Mouse (Mus musculus): ENCODE results near the gene Ramp2. TPM values are rescaled to one million over a fixed set of nuclear protein-coding genes. Genes with fewer than 3 reads are reported as not detected.

Gene Ramp2
- polyA plus RNA-seq, 1 experiment from 2014 or later: 232 TPM

- no peaks in the 10 kb centered on the region for H3K9me3 ChIP-seq (replicated peaks)
- H3K27me3 ChIP-seq: no peaks in the 10 kb centered on the region
- peaks cover 51% of the 10 kb centered on the region for H3K4me1 ChIP-seq
- H3K27ac ChIP-seq: peak within 1 kb of the TSS; percentile 91
- WGBS: under 1% methylated on average over 56 of the region's 56 CpGs
- peak; percentile 92 for ATAC-seq (replicated peaks; ENCODE audit: low FRiP score)
- peak within 1 kb of the TSS; percentile 89 for H3K9ac ChIP-seq
- H3K4me3 ChIP-seq (replicated peaks): peak within 1 kb of the TSS; percentile 93
- peak within 1 kb of the TSS; percentile 83 for H3K4me2 ChIP-seq
- peaks cover 3% of the 10 kb centered on the region; the same call in 1 of the 2 replicates for H3K36me3 ChIP-seq
These were observed 19.6 kb upstream of the Ramp2 start, which contains the start of gene Ezh1 for GRCm38 (mm10) chr11:101226065-101226701. Ezh1 (minus strand) TSS chr11:101226463.

- WGBS: 31% methylated on average over 8 of the region's 8 CpGs
- Histone ChIP-seq H3K4me1 (peaks cover 70% of the 10 kb centered on the region), H3K27ac (peak overlapping the region; percentile 99), H3K9ac (no peak overlapping the region), H3K36me3 (no peaks in the 10 kb centered on the region), H3K9me3 (replicated peaks) (no peaks in the 10 kb centered on the region), H3K27me3 (no peaks in the 10 kb centered on the region), H3K4me2 (peak overlapping the region; percentile 56), H3K4me3 (replicated peaks) (no peak overlapping the region)
- no peak for ATAC-seq (replicated peaks; ENCODE audit: low FRiP score)
These were observed 16.4 kb upstream of the Ramp2 start for GRCm38 (mm10) chr11:101229361-101229900.

- Histone ChIP-seq H3K4me3 (replicated peaks) (no peak overlapping the region), H3K4me1 (peaks cover 65% of the 10 kb centered on the region), H3K9ac (no peak overlapping the region), H3K27me3 (no peaks in the 10 kb centered on the region), H3K9me3 (replicated peaks) (no peaks in the 10 kb centered on the region), H3K4me2 (peak overlapping the region; percentile 56), H3K36me3 (no peaks in the 10 kb centered on the region), H3K27ac (peak overlapping the region; percentile 99)
- no peak for ATAC-seq (replicated peaks; ENCODE audit: low FRiP score)
- WGBS: 23% methylated on average over 2 of the region's 2 CpGs
These were observed 15.7 kb upstream of the Ramp2 start for GRCm38 (mm10) chr11:101230061-101230511.

GRCm38 (mm10) chr11:101230526-101230925 is 15.3 kb upstream of the Ramp2 start:
- H3K9ac ChIP-seq: peak overlapping the region; percentile 36

DNA sequence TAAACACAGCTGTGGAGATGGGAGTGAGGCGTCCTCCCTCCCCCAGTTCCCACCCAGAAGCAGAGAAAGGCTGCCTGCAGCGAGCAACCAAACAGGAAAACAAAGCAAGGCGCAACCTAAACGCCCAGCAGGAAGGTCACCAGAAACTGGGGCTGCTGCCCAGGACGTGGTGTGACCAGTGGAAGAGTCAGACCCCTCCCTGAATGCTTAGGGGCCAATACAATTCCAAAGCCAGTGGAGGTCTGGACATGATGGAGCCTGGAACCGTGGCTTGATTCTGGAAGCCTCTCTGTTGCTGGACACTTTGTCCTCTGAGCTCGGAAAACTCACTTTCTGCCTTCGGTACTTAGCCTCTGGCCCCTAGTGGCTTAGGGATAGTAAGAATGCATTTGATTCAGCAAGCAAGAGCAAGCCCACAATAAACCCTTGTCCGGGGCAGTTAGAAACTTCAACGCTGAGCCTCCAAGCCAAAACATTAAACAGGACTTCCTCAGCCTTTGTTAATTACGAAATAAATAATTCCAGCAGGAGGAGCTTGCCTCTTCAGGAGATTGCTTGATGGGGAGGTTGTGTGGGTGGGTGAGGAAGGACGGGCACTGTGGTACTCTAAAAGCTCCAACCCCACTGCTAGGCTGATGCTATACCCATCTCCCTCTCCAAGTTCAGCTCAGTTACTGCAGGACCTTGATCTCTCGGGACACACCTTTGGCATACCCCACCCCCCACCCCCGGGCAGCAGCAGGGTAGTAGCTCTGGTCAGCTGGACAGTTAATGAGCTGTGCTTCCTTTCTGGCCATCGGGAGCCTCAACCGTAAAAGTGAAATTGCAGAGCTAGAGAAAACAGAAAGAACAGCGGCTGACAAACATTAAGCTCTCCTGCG is 14.6 kb upstream of the Ramp2 start:
- Histone ChIP-seq H3K4me1 (peaks cover 59% of the 10 kb centered on the region), H3K9ac (peak overlapping the region; percentile 36), H3K27me3 (no peaks in the 10 kb centered on the region), H3K4me2 (peak overlapping the region; percentile 56), H3K4me3 (replicated peaks) (peak overlapping the region; percentile 26), H3K36me3 (no peaks in the 10 kb centered on the region), H3K9me3 (replicated peaks) (no peaks in the 10 kb centered on the region), H3K27ac (peak overlapping the region; percentile 99)
- peak; percentile 86 for ATAC-seq (replicated peaks; ENCODE audit: low FRiP score)
- under 1% methylated on average over 18 of the region's 18 CpGs for WGBS

More at GRCm38 (mm10) chr11:101230526-101230925, 15.3 kb upstream of the Ramp2 start:
- 15% methylated on average over 5 of the region's 5 CpGs for WGBS
- no peaks in the 10 kb centered on the region for H3K9me3 ChIP-seq (replicated peaks)
- peak overlapping the region; percentile 56 for H3K4me2 ChIP-seq
- ATAC-seq (replicated peaks; ENCODE audit: low FRiP score): no peak
- H3K36me3 ChIP-seq: no peaks in the 10 kb centered on the region
- H3K4me1 ChIP-seq: peaks cover 61% of the 10 kb centered on the region
- peak overlapping the region; percentile 26 for H3K4me3 ChIP-seq (replicated peaks)
- H3K27me3 ChIP-seq: no peaks in the 10 kb centered on the region
- peak overlapping the region; percentile 99 for H3K27ac ChIP-seq

DNA sequence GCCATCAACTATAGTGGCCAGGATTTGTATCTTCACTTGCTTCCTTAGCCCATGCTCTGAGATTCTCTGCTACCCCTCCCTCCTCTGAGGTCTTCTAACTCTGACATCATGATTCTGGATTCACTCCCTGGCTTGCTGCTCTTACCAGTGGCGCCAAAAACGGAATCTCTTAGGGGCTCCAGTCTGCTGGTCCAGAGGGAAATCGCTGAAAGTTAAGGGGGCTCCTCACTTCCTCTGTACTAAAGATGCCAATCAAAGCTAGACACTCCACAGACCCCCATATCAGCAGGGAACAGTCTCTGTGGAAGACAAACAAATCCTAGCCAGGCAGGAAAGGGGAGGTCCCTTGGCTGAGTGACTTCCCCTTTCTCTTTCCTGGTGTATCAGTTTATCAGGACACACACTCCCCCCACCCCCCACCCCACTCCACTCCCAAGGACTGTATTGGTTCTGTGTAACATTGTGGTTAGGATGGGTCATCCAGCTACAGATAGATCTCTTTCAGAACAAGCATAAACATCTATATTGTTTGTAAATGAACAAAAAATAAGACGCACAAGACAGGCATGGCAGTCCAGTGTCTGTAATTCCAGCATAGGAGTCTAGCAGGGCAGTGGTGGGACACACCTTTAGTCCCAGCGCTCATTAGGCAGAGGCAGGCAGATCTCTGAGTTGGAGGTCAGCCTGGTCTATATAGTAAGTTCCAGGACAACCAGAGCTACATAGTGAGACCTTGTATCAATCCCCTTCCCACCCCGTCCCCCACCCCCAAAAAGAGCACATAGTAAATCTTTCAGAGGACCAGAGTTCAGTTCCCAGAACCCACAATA is 13.6 kb upstream of the Ramp2 start:
- no peaks in the 10 kb centered on the region for H3K36me3 ChIP-seq
- peak overlapping the region; percentile 56 for H3K4me2 ChIP-seq
- peak overlapping the region; percentile 36; the same call in 1 of the 2 replicates for H3K9ac ChIP-seq
- peak; percentile 75 for ATAC-seq (replicated peaks; ENCODE audit: low FRiP score)
- peak overlapping the region; percentile 99 for H3K27ac ChIP-seq
- no peaks in the 10 kb centered on the region for H3K9me3 ChIP-seq (replicated peaks)
- 32% methylated on average over 6 of the region's 6 CpGs for WGBS
- peak overlapping the region; percentile 26 for H3K4me3 ChIP-seq (replicated peaks)
- H3K27me3 ChIP-seq: no peaks in the 10 kb centered on the region
- H3K4me1 ChIP-seq: peaks cover 56% of the 10 kb centered on the region

GRCm38 (mm10) chr11:101233240-101233639 is 12.6 kb upstream of the Ramp2 start:
- no peaks in the 10 kb centered on the region for H3K36me3 ChIP-seq
- no peak overlapping the region for H3K4me3 ChIP-seq (replicated peaks)
- H3K9ac ChIP-seq: no peak overlapping the region
- WGBS: 81% methylated on average over 1 of the region's 1 CpGs
- no peak overlapping the region for H3K4me2 ChIP-seq
- H3K27me3 ChIP-seq: no peaks in the 10 kb centered on the region
- H3K27ac ChIP-seq: peak overlapping the region; percentile 62; the same call in 1 of the 2 replicates
- H3K4me1 ChIP-seq: peaks cover 61% of the 10 kb centered on the region
- ATAC-seq (replicated peaks; ENCODE audit: low FRiP score): no peak
- H3K9me3 ChIP-seq (replicated peaks): no peaks in the 10 kb centered on the region

DNA sequence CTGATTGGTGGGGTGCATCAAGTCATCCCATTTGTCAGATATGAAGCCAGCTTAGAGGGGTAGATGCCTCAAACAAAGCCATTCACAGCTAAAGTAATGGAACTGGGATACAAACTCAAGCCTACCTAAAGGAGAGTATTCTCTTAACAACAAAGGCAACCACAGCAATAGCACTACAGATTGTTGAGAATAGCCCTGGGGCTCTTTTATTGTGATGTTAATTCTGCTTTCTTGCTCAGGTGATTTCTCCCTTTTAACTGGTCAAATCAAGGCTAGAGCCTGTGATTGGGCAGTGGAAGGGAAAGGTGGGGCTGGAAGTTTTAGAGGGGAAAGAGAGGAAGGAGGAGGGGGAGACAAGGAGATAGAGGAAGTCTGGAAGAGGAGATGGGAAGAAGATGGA is 11.7 kb upstream of the Ramp2 start:
- no peaks in the 10 kb centered on the region for H3K27me3 ChIP-seq
- 0 out of 2 replicates have a peak overlapping the region, but pooled peaks have one; percentile 62 for H3K27ac ChIP-seq
- H3K36me3 ChIP-seq: no peaks in the 10 kb centered on the region
- no peak overlapping the region for H3K4me2 ChIP-seq
- peaks cover 56% of the 10 kb centered on the region for H3K4me1 ChIP-seq
- no peak overlapping the region for H3K9ac ChIP-seq
- H3K9me3 ChIP-seq (replicated peaks): no peaks in the 10 kb centered on the region
- H3K4me3 ChIP-seq (replicated peaks): no peak overlapping the region
- ATAC-seq (replicated peaks; ENCODE audit: low FRiP score): no peak

- Histone ChIP-seq H3K36me3 (no peaks in the 10 kb centered on the region), H3K27me3 (no peaks in the 10 kb centered on the region), H3K4me3 (replicated peaks) (no peak overlapping the region), H3K4me2 (no peak overlapping the region), H3K27ac (no peak overlapping the region), H3K4me1 (peaks cover 43% of the 10 kb centered on the region), H3K9me3 (replicated peaks) (no peaks in the 10 kb centered on the region), H3K9ac (no peak overlapping the region)
- ATAC-seq (replicated peaks; ENCODE audit: low FRiP score): no peak
These were observed 10.4 kb upstream of the Ramp2 start for GRCm38 (mm10) chr11:101235429-101235828.

- no peak overlapping the region for H3K9ac ChIP-seq
- H3K27ac ChIP-seq: no peak overlapping the region
- no peaks in the 10 kb centered on the region for H3K9me3 ChIP-seq (replicated peaks)
- ATAC-seq (replicated peaks; ENCODE audit: low FRiP score): no peak
- H3K27me3 ChIP-seq: no peaks in the 10 kb centered on the region
- peaks cover 29% of the 10 kb centered on the region for H3K4me1 ChIP-seq
- H3K4me2 ChIP-seq: no peak overlapping the region
- 89% methylated on average over 5 of the region's 5 CpGs for WGBS
- H3K36me3 ChIP-seq: no peaks in the 10 kb centered on the region
- H3K4me3 ChIP-seq (replicated peaks): no peak overlapping the region
These were observed 9.0 kb upstream of the Ramp2 start for GRCm38 (mm10) chr11:101236782-101237181.

DNA sequence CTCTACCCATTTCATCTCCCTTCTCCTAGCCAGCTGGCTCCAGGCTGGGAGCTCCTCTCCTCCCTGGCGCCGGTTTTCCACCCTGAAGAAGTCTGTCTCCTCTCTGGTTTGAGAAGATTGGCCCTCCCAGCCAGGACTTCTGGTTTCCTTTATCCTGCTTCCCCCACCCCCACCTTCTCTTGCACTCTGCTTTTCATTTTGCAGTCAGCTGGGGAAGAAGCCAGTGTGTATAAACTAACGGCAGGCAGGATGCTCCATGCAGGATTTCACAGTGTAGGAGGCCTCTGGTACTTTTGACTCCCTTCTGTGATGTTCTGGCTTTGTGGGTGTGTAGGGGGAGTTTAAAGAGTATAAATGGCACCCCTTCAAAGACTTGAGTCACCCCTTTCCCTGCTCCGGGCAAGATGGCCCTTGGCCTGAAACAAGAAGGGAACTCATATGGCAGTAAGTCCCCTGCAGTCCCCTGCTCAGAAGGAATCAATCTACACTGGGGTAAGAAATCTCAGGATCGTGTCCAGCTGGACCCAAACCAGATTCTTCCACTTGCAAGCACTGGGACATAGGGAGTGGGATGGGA is 7.7 kb upstream of the Ramp2 start:
- H3K27ac ChIP-seq: peak overlapping the region; percentile 74
- H3K9ac ChIP-seq: no peak overlapping the region
- no peaks in the 10 kb centered on the region for H3K36me3 ChIP-seq
- ATAC-seq (replicated peaks; ENCODE audit: low FRiP score): no peak
- H3K4me1 ChIP-seq: peaks cover 17% of the 10 kb centered on the region
- H3K9me3 ChIP-seq (replicated peaks): no peaks in the 10 kb centered on the region
- no peak overlapping the region for H3K4me3 ChIP-seq (replicated peaks)
- H3K4me2 ChIP-seq: no peak overlapping the region
- H3K27me3 ChIP-seq: no peaks in the 10 kb centered on the region
- 46% methylated on average over 5 of the region's 5 CpGs for WGBS
